Mouse (Mus musculus): ENCODE measurements around the gene Smim6.

DNA sequence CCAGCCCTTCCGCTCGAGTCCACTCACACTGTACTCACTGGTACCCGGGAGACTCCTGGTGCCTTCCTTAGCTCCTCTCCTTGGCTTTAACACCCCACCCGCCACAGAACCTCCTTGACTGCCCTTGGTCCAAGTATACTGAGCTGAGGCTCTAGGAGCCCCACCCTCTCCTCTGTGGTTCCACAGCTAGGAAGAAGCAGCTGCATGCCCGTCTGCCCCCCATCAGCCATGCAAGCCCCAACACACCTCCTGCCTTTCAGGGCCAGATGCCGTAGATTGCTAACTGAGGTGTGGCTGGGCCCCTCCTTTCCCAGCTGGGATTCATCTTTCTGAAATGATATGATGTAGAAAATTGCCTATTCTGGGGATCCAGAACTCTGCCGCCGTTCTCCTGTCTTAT, 33.4 kb downstream of the Smim6 start:
- TF ChIP-seq POLR2A (IDR thresholded peaks at IDR 0.05; ENCODE audit: borderline replicate concordance, insufficient read depth, low read length) (no peak), CTCF (IDR thresholded peaks at IDR 0.05; ENCODE audit: borderline replicate concordance, insufficient read depth, low read depth, low read length) (no peak)

Data from cerebellum, adult 2 months (tissue).